Mouse (Mus musculus) MEL (cell line): ENCODE results near the gene Asb16. TPM values are rescaled to one million over a fixed set of nuclear protein-coding genes. Genes with fewer than 3 reads are reported as not detected.

ENCODE experiments used
- DNase-seq: peaks from one replicate; pipeline ENCODE4 v3.0.0; 2011; ENCODE audit warnings: low read depth, low spot score
- H3K27ac ChIP-seq: 2 replicates; pipeline ENCODE4 v1.5.1; 2012; ENCODE audit warnings: low read depth, mild to moderate bottlenecking, control low read depth, low read length, moderate library complexity; ENCODE audit not compliant: control insufficient read depth
- H3K27me3 ChIP-seq, 2 experiments: fragments of 150-350 bp in 1 of 2; sonication (generic) in 1 of 2; 2 replicates each; pipeline ENCODE4 v1.6.1; 2012; ENCODE audit warnings: low read length in 2 of 2, mild to moderate bottlenecking in 2 of 2, improper control_type of control experiment in 1 of 2, moderate library complexity in 1 of 2; ENCODE audit not compliant: insufficient read depth in 2 of 2, control insufficient read depth in 1 of 2
- H3K36me3 ChIP-seq, 2 experiments: 2 replicates each; pipeline ENCODE4 v1.6.1; 2012 to 2014; ENCODE audit warnings: low read length in 2 of 2, improper control_type of control experiment in 1 of 2, inconsistent platforms in 1 of 2, mild to moderate bottlenecking in 1 of 2; ENCODE audit not compliant: insufficient read depth in 2 of 2, control insufficient read depth in 1 of 2
- H3K4me1 ChIP-seq, 2 experiments: fragments of 150-350 bp in 1 of 2; sonication (generic) in 1 of 2; 2 replicates each; pipeline ENCODE4 v1.6.1; 2012; ENCODE audit warnings: low read length in 2 of 2, improper control_type of control experiment in 1 of 2, mild to moderate bottlenecking in 1 of 2; ENCODE audit not compliant: insufficient read depth in 2 of 2, control insufficient read depth in 1 of 2
- H3K4me3 ChIP-seq, 2 experiments: fragments of 150-350 bp in 1 of 2; sonication (generic) in 1 of 2; 2 replicates each; pipeline ENCODE4 v1.5.1; 2012; ENCODE audit warnings: low read depth in 2 of 2, low read length in 2 of 2, mild to moderate bottlenecking in 2 of 2, moderate library complexity in 2 of 2, control low read depth in 1 of 2, improper control_type of control experiment in 1 of 2; ENCODE audit not compliant: control insufficient read depth in 1 of 2, insufficient read depth in 1 of 2
- H3K79me2 ChIP-seq: 2 replicates; pipeline ENCODE4 v1.6.1; 2012; ENCODE audit warnings: mild to moderate bottlenecking, low read length, moderate library complexity; ENCODE audit not compliant: control insufficient read depth, poor library complexity, insufficient read depth
- H3K9ac ChIP-seq: 2 replicates; pipeline ENCODE4 v1.6.1; 2012; ENCODE audit warnings: low read depth, mild to moderate bottlenecking, control low read depth, low read length, moderate library complexity; ENCODE audit not compliant: control insufficient read depth, poor library complexity, severe bottlenecking
- H3K9me3 ChIP-seq: fragments of 150-350 bp; sonication (generic); replicated peaks from 2 replicates; pipeline ENCODE4 v1.6.1; 2012; ENCODE audit warnings: mild to moderate bottlenecking, low read length, improper control_type of control experiment, moderate library complexity; ENCODE audit not compliant: insufficient read depth
- BHLHE40 ChIP-seq: IDR thresholded peaks from 2 replicates; pipeline ENCODE4 v1.6.1; 2012; ENCODE audit warnings: low read depth, mild to moderate bottlenecking, inconsistent platforms, low read length, improper control_type of control experiment, borderline replicate concordance
- CHD1 ChIP-seq: IDR thresholded peaks from 2 replicates; pipeline ENCODE4 v1.6.1; 2012; ENCODE audit warnings: low read depth, mild to moderate bottlenecking, inconsistent platforms, low read length, improper control_type of control experiment
- ELF1 ChIP-seq: IDR thresholded peaks from 2 replicates; pipeline ENCODE4 v1.6.1; 2014; ENCODE audit warnings: low read depth, mild to moderate bottlenecking, inconsistent platforms, low read length, improper control_type of control experiment, moderate library complexity
- EP300 ChIP-seq, 2 experiments: IDR thresholded peaks; 2 replicates each; pipeline ENCODE4 v1.6.1; 2011; ENCODE audit warnings: improper control_type of control experiment in 2 of 2, low read length in 2 of 2, low read depth in 1 of 2, mild to moderate bottlenecking in 1 of 2
- GABPA ChIP-seq: IDR thresholded peaks from 2 replicates; pipeline ENCODE4 v1.6.1; 2012; ENCODE audit warnings: low read depth, mild to moderate bottlenecking, inconsistent platforms, low read length, improper control_type of control experiment, moderate library complexity
- HCFC1 ChIP-seq: IDR thresholded peaks from 2 replicates; pipeline ENCODE4 v1.6.1; 2012; ENCODE audit warnings: low read depth, mild to moderate bottlenecking, inconsistent platforms, low read length, improper control_type of control experiment, moderate library complexity
- JUND ChIP-seq: IDR thresholded peaks from 2 replicates; pipeline ENCODE4 v1.6.1; 2011; ENCODE audit warnings: low read depth, mild to moderate bottlenecking, improper control_type of control experiment, low read length
- KAT2A ChIP-seq: conservative IDR thresholded peaks from 2 replicates; pipeline ENCODE4 v1.6.1; 2012; ENCODE audit warnings: low read depth, low read length, improper control_type of control experiment, inconsistent platforms
- MAFK ChIP-seq: IDR thresholded peaks from 2 replicates; pipeline ENCODE4 v1.6.1; 2011; ENCODE audit warnings: low read depth, mild to moderate bottlenecking, low read length, improper control_type of control experiment, borderline replicate concordance
- MAX ChIP-seq: IDR thresholded peaks from 2 replicates; pipeline ENCODE4 v1.6.1; 2011; ENCODE audit warnings: low read length, improper control_type of control experiment
- MAZ ChIP-seq: IDR thresholded peaks from 2 replicates; pipeline ENCODE4 v1.6.1; 2012; ENCODE audit warnings: low read depth, mild to moderate bottlenecking, inconsistent platforms, low read length, improper control_type of control experiment
- MEF2A ChIP-seq: IDR thresholded peaks from 2 replicates; pipeline ENCODE4 v1.6.1; 2014; ENCODE audit warnings: low read depth, mild to moderate bottlenecking, inconsistent platforms, low read length, improper control_type of control experiment; ENCODE audit not compliant: poor library complexity, insufficient replicate concordance, severe bottlenecking; ENCODE audit errors: extremely low read depth
- MXI1 ChIP-seq: IDR thresholded peaks from 2 replicates; pipeline ENCODE4 v1.6.1; 2011; ENCODE audit warnings: mild to moderate bottlenecking, low read depth, low read length, improper control_type of control experiment
- MYC ChIP-seq: IDR thresholded peaks from 2 replicates; pipeline ENCODE4 v1.6.1; 2011; ENCODE audit warnings: low read depth, mild to moderate bottlenecking, low read length, improper control_type of control experiment, moderate library complexity
- NELFE ChIP-seq: IDR thresholded peaks from 2 replicates; pipeline ENCODE4 v1.6.1; 2011; ENCODE audit warnings: low read depth, low read length, improper control_type of control experiment
- NRF1 ChIP-seq: IDR thresholded peaks from 2 replicates; pipeline ENCODE4 v1.6.1; 2014; ENCODE audit warnings: low read depth, mild to moderate bottlenecking, inconsistent platforms, low read length, improper control_type of control experiment, moderate library complexity; ENCODE audit not compliant: poor library complexity, insufficient read depth, severe bottlenecking
- POLR2A ChIP-seq, 2 experiments: IDR thresholded peaks; 2 replicates each; pipeline ENCODE4 v1.6.1; 2011 to 2012; ENCODE audit warnings: low read length in 2 of 2, mild to moderate bottlenecking in 2 of 2, control low read depth in 1 of 2, improper control_type of control experiment in 1 of 2, low read depth in 1 of 2, moderate library complexity in 1 of 2; ENCODE audit not compliant: control insufficient read depth in 1 of 2, insufficient read depth in 1 of 2, poor library complexity in 1 of 2
- POLR2AphosphoS2 ChIP-seq: IDR thresholded peaks from 2 replicates; pipeline ENCODE4 v1.6.1; 2011; ENCODE audit warnings: low read length, improper control_type of control experiment
- POLR2AphosphoS5 ChIP-seq: IDR thresholded peaks from 2 replicates; pipeline ENCODE4 v1.6.1; 2012; ENCODE audit warnings: low read depth, borderline replicate concordance, mild to moderate bottlenecking, inconsistent platforms, low read length, moderate library complexity, mixed read lengths
- RAD21 ChIP-seq: IDR thresholded peaks from 2 replicates; pipeline ENCODE4 v1.6.1; 2011; ENCODE audit warnings: mild to moderate bottlenecking, low read depth, low read length, improper control_type of control experiment
- RCOR1 ChIP-seq: IDR thresholded peaks from 2 replicates; pipeline ENCODE4 v1.6.1; 2012; ENCODE audit warnings: low read depth, mild to moderate bottlenecking, inconsistent platforms, low read length, improper control_type of control experiment
- SIN3A ChIP-seq: IDR thresholded peaks from 2 replicates; pipeline ENCODE4 v1.6.1; 2012; ENCODE audit warnings: low read length, improper control_type of control experiment, inconsistent platforms
- SMC3 ChIP-seq: IDR thresholded peaks from 2 replicates; pipeline ENCODE4 v1.6.1; 2011; ENCODE audit warnings: low read depth, low read length, improper control_type of control experiment
- TAL1 ChIP-seq: IDR thresholded peaks from 2 replicates; pipeline ENCODE4 v1.6.1; 2012; ENCODE audit warnings: mild to moderate bottlenecking, inconsistent platforms, low read length, moderate library complexity, mixed read lengths
- USF1 ChIP-seq: IDR thresholded peaks from 2 replicates; pipeline ENCODE4 v1.6.1; 2014; ENCODE audit warnings: low read depth, mild to moderate bottlenecking, inconsistent platforms, low read length, improper control_type of control experiment, moderate library complexity
- ZC3H11A ChIP-seq: IDR thresholded peaks from 2 replicates; pipeline ENCODE4 v1.6.1; 2012; ENCODE audit warnings: low read depth, mild to moderate bottlenecking, inconsistent platforms, low read length, improper control_type of control experiment
- ZMIZ1 ChIP-seq: IDR thresholded peaks from 2 replicates; pipeline ENCODE4 v1.6.1; 2012; ENCODE audit warnings: low read depth, mild to moderate bottlenecking, inconsistent platforms, low read length, improper control_type of control experiment, moderate library complexity
- polyA plus RNA-seq, 2 experiments: library from polyadenylated mRNA; stranded (reverse) in 1 of 2; unstranded in 1 of 2; fragments of >175 nt in 1 of 2; fragments of >200 nt in 1 of 2; gene quantifications; 2 replicates each; pipeline versions ENCODE4 v1.2.1 to v1.2.4; 2012; ENCODE audit warnings: low replicate concordance in 2 of 2, low read depth in 1 of 2; ENCODE audit not compliant: insufficient read length in 2 of 2, insufficient read depth in 1 of 2, missing spikeins in 1 of 2
- total RNA-seq: library from RNA; depleted of rRNA; stranded (reverse); fragments of 300-350 nt; gene quantifications from 2 replicates; pipeline ENCODE4 v1.2.3, GENCODE M21; 2012

The Asb16 gene
- total and polyA plus RNA-seq, 3 experiments = 4.4 to 8.5 TPM; not detected in 1

GRCm38 (mm10) chr11:102296491-102297472 lies 28.2 kb downstream of the Asb16 start, which contains the start of gene Atxn7l3 (continued):
- TF ChIP-seq POLR2AphosphoS2 (peak; percentile 97), MYC (no peak; the same call in 1 of the 2 replicates), POLR2A (IDR thresholded peaks at IDR 0.05; ENCODE audit: control insufficient read depth in 1 of 2, insufficient read depth in 1 of 2, low read depth in 1 of 2, low read length in 2 of 2, poor library complexity in 1 of 2) (peak; percentile 70 to 96), JUND (no peak), SMC3 (no peak), POLR2AphosphoS5 (peak; percentile 47; the same call in 1 of the 2 replicates), MAX (no peak; the same call in 1 of the 2 replicates), MAFK (no peak), GABPA (no peak), TAL1 (no peak), NRF1 (peak; percentile 64)

- H3K4me3 ChIP-seq = peak overlapping the region; percentile 68 to 82
- H3K36me3 ChIP-seq = peaks cover 2 to 9% of the 10 kb centered on the region in 2 experiments; a peak in 3 of 4 replicates
- no peaks in the 10 kb centered on the region for H3K9me3 ChIP-seq
- peaks cover 24% of the 10 kb centered on the region for H3K79me2 ChIP-seq
- H3K9ac ChIP-seq = peak overlapping the region; percentile 93
- peaks cover 2 to 14% of the 10 kb centered on the region in 2 experiments; a peak in 3 of 4 replicates for H3K4me1 ChIP-seq
- DNase-seq = peak; percentile 90
- peak overlapping the region; percentile 99 for H3K27ac ChIP-seq
- no peaks in the 10 kb centered on the region for H3K27me3 ChIP-seq
- TF ChIP-seq MYC (peak; percentile 81), ZMIZ1 (no peak; the same call in 1 of the 2 replicates), MAFK (no peak), SIN3A (peak; percentile 81), POLR2AphosphoS2 (no peak; the same call in none of the 2 replicates), HCFC1 (peak; percentile 77), ZC3H11A (no peak), NELFE (peak; percentile 62; the same call in 1 of the 2 replicates), RCOR1 (peak; percentile 48; the same call in 1 of the 2 replicates), NRF1 (no peak), EP300 (IDR thresholded peaks at IDR 0.05; ENCODE audit: low read depth in 1 of 2, low read length in 2 of 2) (peak in 1 of 2 experiments; percentile 56; a peak in 2 of 4 replicates), POLR2A (IDR thresholded peaks at IDR 0.05; ENCODE audit: control insufficient read depth in 1 of 2, insufficient read depth in 1 of 2, low read depth in 1 of 2, low read length in 2 of 2, poor library complexity in 1 of 2) (peak; percentile 43 to 49; a peak in 3 of 4 replicates), JUND (0 out of 2 replicates have a peak, but pooled peaks have one; percentile 40), ELF1 (peak; percentile 37; the same call in 1 of the 2 replicates), GABPA (no peak), RAD21 (no peak), MAZ (0 out of 2 replicates have a peak, but pooled peaks have one; percentile 41), SMC3 (0 out of 2 replicates have a peak, but pooled peaks have one; percentile 5), CHD1 (peak; percentile 97), MXI1 (peak; percentile 38; the same call in 1 of the 2 replicates), KAT2A (0 out of 2 replicates have a peak, but pooled peaks have one; percentile 49), BHLHE40 (no peak), MEF2A (no peak), USF1 (no peak), POLR2AphosphoS5 (no peak)
Measured at GRCm38 (mm10) chr11:102297577-102298556, 29.3 kb downstream of the Asb16 start.
